Mouse (Mus musculus): ENCODE data around the gene Gm42517.

Gm42517 gene

GRCm38 (mm10) chr5:108367871-108368332, at the start of gene Gm42517:
Gene Gm42517, minus strand, starts transcription at chr5:108367922.
- DNase-seq = peak; percentile 27 to 42

GRCm38 (mm10) chr5:108414711-108415110, 47.0 kb upstream of the Gm42517 start:
- DNase-seq = no peak

GRCm38 (mm10) chr5:108406977-108407376, 39.3 kb upstream of the Gm42517 start:
- DNase-seq = no peak

- DNase-seq = no peak
These were observed 37.7 kb upstream of the Gm42517 start for GRCm38 (mm10) chr5:108405460-108405859.

- DNase-seq = no peak
These were observed 35.7 kb upstream of the Gm42517 start for GRCm38 (mm10) chr5:108403453-108403852.

- DNase-seq = no peak
These were observed 22.0 kb upstream of the Gm42517 start for GRCm38 (mm10) chr5:108389744-108390143.

GRCm38 (mm10) chr5:108388201-108388600, 20.5 kb upstream of the Gm42517 start, which contains the start of gene Pde6b:
Gene Pde6b, plus strand, starts transcription at chr5:108388391.
- DNase-seq = no peak

- no peak for DNase-seq
These were observed 18.7 kb upstream of the Gm42517 start for GRCm38 (mm10) chr5:108386449-108386848.

- no peak for DNase-seq
These were observed 17.9 kb upstream of the Gm42517 start for GRCm38 (mm10) chr5:108385632-108386031.

GRCm38 (mm10) chr5:108378346-108378745, 10.6 kb upstream of the Gm42517 start:
- DNase-seq = no peak

- no peak for DNase-seq
These were observed 8.3 kb upstream of the Gm42517 start for GRCm38 (mm10) chr5:108376059-108376458.

- DNase-seq = no peak
These were observed 6.4 kb upstream of the Gm42517 start for GRCm38 (mm10) chr5:108374079-108374478.

GRCm38 (mm10) chr5:108369964-108370363, 2.2 kb upstream of the Gm42517 start:
- no peak for DNase-seq

GRCm38 (mm10) chr5:108368851-108369621, 1.3 kb upstream of the Gm42517 start:
- peak; percentile 77 to 83 for DNase-seq

GRCm38 (mm10) chr5:108368446-108368845, 724 bp upstream of the Gm42517 start:
- DNase-seq = no peak

GRCm38 (mm10) chr5:108366984-108367841, 509 bp downstream of the Gm42517 start:
- DNase-seq = peak; percentile 69 to 71

GRCm38 (mm10) chr5:108366328-108366983, 1.3 kb downstream of the Gm42517 start:
- DNase-seq = no peak

- DNase-seq = no peak
These were observed 5.4 kb downstream of the Gm42517 start for GRCm38 (mm10) chr5:108362330-108362729.

- no peak for DNase-seq
These were observed 7.5 kb downstream of the Gm42517 start for GRCm38 (mm10) chr5:108360211-108360610.

GRCm38 (mm10) chr5:108359491-108359890, 8.2 kb downstream of the Gm42517 start:
- no peak for DNase-seq

- no peak for DNase-seq
These were observed 9.9 kb downstream of the Gm42517 start for GRCm38 (mm10) chr5:108357862-108358261.

GRCm38 (mm10) chr5:108354056-108354455, 13.7 kb downstream of the Gm42517 start:
- DNase-seq = no peak

Data from cerebellum, postnatal 25 days (tissue).